Mouse (Mus musculus): ENCODE measurements around the gene Erh. TPM values are rescaled to one million over a fixed set of nuclear protein-coding genes. Genes with fewer than 3 reads are reported as not detected.

Gene Erh
- total RNA-seq (2023), result 61.5 TPM

DNA sequence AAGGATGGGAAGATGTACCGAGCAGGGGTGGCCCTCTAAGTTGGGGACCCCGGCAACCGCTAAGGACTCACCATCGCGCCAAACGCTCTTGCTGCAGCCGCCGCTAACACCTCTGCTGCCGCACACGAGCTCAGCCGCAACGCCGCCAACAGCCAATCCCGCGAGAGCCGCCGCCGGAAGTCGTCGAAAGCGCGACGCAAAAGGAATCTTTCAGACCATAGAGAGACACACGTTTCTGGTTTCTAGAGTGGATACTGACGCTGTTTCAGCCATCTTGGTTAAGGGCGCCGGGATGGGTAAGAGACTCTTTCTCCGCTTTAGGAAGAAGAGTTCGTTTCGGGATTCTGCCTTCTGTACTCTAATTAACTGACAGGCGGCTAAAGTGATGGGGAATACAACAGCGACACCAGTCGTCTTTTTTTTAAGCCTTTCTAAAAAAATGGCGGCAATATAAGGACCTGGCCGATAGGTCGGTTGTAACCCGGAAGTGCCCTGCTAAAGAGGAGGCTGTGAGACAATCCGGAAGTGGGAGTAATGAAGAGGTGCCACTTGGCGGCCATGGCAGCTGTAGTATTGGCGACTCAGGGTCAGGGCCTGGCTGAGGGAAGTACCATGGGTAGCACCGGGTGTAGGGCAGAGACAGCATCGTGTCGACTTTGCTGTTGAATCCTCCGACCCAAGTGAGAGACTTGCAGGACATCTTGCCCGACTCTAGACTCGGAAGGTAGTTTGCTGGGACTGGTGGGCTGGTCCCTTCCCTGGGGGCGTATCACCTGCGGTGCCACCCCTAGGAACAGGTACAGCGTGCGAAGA is at the start of gene Erh, which contains the start of gene Slc39a9:
Gene Erh, minus strand, starts transcription at position 649 of the 813 bp plus-strand sequence.
Gene Slc39a9, plus strand, starts transcription at position 191 of the 813 bp plus-strand sequence.

DNA sequence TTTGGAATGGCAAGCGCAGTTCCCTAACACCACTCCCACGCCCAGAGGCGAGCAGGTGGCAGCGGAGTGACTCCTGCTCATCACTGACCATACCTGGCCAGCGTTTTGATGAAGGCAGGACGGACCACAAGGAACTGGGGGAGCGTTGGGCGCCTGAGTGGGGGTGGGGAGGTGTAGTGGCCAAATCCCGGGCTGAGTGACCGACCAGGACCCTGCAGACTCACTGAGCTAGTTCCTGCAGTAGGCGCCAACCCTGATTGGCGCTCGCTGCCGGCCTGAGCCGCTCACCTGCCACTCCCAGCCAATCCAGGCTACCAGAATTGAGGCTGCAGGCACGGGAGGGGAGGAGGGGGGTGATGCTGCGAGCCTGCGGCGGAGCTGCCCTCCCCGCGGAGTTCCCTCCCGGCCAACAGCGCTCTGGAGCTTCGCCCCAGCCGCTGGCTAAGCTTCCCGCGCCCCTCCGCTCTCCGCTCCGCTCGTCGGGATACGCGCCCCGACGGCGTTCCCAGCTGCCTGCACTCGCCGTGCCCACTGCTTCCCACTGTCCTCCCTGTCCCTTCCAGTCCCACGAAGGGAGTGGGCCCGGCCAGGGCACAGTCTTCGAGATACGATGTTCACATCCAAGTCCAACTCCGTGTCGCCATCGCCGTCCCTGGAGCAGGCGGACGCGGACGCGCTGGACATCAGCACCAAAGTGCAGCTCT is 48.3 kb upstream of the Erh start, which contains the start of gene Plekhd1:
Gene Plekhd1, plus strand, starts transcription at position 323 of the 704 bp plus-strand sequence.

Other genes starting within 250 kb of the Erh start
- gene Dcaf5, start 207.7 kb downstream of the Erh start, total RNA-seq (2023), result 39.9 TPM
- gene Exd2, start 181.2 kb downstream of the Erh start, total RNA-seq (2023), result 50.9 TPM
- not detected for gene Galnt16, start 126.1 kb downstream of the Erh start, total RNA-seq (2023)
- 31.5 TPM for gene Slc39a9, start 458 bp downstream of the Erh start, total RNA-seq (2023)
- not detected for gene Plekhd1, start 48.2 kb upstream of the Erh start, total RNA-seq (2023)
- gene Ccdc177, start 116.3 kb upstream of the Erh start, total RNA-seq (2023), result not detected
- 112 TPM for gene Susd6, start 146.2 kb upstream of the Erh start, total RNA-seq (2023)